Mouse (Mus musculus): ENCODE measurements around the gene Srgap1.
A peak's percentile ranks its signal among the peaks of the same experiment; 100 is the strongest.

The Srgap1 gene

DNA sequence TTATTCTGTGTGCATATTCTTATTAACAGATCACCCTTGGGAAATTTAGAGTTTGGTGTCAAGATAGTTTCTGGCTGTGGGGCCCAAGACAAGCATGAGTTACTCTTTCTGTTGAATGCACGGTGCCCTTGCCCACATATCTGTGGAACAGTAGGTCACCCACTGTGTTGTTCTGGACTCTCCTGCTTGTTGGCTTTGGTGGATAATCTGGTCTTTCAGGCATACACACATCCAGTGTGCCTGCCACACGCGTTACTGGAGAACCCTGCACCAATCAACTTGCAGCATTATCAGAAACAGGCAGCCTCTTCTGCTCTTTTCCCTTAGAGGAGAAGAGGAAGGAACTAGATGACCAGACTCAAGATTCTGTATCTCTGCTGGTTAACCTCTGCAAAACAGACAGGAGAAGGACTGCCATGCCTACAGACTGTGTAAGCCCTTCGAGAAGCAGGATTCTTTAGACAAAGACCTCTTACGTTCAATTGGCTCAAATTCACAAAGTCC, 217.3 kb downstream of the Srgap1 start:
- no peak for DNase-seq (ENCODE audit: low read depth)

DNA sequence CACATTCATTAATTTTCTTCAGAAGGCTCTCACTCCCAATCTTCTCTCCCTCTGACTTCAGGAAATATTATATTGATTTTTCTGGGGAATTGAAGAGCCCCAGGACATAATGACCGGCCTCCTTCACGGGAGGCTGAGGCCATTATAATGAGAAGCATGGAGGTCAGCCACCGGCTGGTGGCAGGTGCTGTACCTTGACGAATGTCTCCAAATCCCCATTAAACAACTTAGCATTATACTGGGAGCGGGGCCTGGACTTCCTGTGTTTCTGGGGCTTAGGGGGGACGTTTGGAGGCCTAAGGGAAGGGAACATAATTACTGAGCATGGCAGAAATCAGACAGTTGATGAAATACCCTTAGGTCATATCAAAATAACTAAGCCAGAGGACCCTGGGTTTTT, 218.1 kb downstream of the Srgap1 start:
- no peak for DNase-seq (ENCODE audit: low read depth)

DNA sequence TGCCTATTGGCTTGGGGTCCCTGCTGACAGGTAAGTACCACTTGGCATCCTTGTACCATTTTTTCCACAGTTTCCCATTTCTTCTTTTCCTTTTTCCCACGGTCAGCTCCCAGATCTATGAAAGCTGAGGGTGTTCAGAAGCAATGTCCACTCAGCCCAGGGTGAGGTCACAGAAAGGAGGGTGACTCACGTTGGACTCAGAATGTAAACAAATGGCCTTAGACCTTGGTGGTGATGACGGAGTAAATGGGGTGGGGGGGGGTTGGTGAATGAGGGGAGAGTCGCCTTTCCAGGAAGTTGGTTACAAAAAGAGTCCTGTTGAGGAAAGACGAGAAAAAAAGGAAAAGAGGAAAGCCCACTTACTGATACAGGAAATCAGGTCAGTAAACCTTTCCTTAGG, 224.4 kb downstream of the Srgap1 start:
- no peak for DNase-seq (ENCODE audit: low read depth)

DNA sequence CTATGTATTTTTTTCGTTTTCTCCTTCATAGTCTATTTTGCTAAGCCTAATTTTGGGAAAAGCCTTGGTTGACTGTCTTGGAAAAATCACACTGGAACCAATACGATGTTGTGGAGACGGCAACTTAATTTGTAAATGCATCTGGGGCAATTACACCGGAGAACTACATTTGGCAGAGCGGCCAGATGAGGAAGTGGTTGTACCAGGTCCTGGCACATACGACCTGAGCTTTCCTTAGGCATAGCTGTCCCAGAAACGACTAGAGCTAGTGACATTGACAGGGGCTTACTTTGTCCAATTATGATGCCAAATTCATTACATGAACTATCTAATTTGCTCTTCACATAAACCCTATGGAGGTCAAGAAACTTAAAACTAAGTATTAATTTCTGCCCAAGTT, 226.3 kb downstream of the Srgap1 start:
- no peak for DNase-seq (ENCODE audit: low read depth)

DNA sequence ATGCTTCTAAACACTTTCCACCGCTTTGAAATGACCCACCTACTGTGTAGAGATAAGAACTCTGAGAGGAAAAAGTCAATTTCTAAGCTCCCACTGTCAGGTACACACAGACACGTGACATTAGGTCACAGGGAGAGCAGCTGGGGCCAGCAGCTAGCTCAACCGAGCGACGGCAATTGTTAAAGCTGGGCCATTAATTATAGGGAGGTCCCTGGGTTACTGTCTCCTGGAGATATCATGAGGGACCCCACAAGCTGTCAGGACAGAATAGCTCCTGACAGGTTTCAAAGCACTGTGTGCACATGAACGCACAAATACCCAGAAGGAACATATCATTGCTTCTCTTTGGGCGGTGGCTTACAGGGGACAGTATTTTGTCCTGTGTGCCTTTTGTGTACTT, 229.1 kb downstream of the Srgap1 start:
- no peak for DNase-seq (ENCODE audit: low read depth)

DNA sequence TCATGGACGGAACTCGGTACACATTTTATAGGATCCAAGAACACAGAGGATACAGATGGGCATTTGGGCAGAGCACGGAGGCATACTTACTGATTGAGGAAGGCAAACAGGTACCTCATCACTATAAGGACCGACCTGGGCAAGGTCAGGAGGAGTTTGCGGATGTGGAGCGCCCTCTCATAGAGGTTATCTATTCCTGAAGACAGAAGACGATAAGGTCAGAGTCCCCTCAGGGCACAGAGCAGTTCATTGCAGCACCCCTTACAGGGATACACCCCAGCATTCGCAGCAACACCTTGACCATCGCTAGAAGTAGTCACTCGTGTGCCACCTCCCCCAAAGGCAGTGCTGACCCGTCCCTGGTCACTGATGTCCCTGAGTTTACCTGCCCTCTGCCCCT, 239.3 kb downstream of the Srgap1 start:
- no peak for DNase-seq (ENCODE audit: low read depth)

DNA sequence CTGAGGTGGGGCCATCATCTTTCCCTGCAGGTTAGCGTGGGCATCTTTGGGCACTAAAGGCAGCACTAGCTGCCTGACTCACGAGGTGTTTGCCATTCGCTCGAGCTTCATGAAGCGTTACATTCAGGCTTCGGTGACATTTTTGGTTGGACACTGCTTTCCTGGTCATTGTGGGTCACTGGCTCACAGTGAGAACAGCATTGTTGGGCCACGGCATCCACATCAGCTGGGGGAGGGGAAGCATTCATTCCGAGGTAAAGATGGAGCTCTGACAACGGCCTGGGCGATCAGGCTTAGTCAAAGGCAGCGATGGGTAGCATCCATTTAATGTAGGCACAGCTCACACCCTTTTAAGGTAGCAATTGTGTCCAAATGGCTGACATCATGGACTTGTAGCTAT, 240.3 kb downstream of the Srgap1 start:
- DNase-seq (ENCODE audit: low read depth): no peak

DNA sequence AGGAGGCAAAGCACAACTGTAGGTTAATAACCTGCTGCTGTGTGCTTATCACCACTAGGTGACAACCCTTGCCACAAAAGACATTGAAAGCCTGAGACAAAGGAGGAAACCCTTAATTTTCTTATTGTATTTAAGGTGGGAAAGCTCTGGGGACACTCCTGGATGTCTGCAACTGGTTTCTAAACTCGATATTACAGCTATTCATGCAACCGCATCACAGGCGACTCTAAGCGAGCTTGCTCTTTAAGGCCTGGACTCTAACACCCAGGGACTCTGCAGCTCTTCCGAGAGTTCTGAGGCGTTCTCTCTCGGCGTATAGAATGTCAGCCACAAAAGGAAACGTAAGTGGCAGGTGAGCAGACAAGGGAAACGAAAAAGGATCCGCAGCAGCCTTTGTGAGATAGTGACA, 241.2 kb downstream of the Srgap1 start:
- no peak for DNase-seq (ENCODE audit: low read depth)

DNA sequence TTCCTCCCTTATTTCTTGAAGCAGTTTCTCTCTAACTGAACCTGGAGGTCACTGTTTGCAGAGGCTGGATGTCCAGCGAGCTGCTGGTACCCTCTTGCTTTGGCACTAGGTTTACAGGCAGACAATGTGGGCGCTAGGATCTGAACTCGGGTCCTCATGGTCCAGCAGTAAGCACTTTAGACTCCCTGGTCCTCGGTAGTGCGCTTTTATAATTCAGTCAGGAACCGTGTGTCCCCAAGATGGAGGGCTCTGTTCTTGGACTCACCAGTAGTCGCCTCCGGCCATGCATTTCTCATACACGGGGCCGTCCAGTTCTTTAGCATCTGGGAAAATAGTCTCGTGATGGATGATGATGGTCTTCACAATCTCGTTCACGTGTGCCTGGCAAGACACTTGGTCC, 242.6 kb downstream of the Srgap1 start:
- DNase-seq (ENCODE audit: low read depth): no peak

DNA sequence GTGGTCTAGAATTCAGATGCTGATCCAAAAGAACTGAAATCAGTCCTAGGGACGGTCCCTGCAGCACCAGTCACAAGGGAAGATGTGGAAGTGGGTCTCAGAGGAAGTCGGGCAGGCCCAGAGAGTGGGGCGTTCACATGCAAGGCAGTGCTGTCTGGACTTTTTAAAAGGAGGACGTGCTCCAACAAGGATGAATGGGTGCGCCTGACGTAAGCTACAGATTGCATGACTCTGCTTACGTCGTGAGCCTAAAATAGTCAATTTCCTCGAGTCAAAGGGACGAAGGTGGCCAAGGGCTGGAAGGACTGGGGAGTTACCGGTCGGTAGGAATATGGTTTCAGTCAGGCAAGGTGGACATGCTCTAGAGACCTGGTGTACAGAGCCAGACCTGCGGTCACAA, 247.1 kb downstream of the Srgap1 start:
- no peak for DNase-seq (ENCODE audit: low read depth)

DNA sequence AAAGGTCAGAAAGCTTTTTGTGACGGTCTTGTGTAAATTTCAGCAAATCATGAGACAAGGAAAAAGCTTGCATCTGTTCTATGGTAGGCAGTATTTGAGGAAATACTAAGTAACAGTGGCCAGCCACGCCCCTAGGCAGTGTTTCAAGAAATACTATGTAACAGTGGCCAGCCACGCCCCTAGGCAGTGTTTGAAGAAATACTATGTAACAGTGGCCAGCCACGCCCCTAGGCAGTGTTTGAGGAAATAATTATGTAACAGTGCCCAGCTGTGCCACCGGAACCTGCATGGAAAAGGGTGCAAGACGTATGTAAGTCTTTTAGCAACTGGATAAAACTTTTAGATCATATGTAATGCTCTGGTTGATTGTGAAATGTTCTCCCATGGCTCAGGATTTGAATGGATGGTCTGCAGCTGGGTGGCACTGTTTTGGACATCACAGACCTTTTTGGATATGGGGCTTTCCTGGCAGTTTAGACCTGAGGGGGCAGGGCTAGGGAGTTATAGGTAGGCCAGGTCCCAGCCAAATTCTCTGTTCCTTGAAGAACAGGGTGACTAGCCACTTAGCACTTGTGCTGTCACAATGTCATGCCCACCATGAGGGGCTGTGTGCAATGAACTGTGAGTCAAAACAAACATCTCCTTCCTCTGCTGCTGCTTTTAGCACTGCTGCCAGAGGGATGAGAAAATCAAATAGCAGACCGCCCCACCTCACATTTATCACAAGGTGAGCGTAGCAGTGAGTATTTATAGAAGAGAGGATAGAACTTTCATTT, 250.9 kb downstream of the Srgap1 start:
- DNase-seq (ENCODE audit: low read depth): peak; percentile 61

DNA sequence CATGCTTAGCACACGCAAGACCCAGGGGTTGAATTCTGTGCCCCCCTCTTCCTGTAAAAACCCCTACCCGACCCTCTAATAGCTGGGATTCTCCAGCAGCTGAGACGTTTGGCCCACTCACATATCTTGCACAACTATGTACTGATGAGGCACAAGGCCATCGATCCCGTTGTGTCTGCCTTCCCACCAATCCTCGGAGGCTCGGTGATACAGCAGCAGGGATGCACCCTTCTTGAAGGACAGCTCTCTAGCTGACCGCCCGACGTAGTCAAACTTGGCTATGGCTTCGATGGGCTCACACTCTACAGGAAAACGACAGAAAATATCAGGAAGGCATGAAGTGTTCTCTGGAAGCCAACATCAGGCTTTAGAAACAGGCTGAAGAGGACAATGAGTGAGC, 252.6 kb downstream of the Srgap1 start:
- DNase-seq (ENCODE audit: low read depth): no peak

DNA sequence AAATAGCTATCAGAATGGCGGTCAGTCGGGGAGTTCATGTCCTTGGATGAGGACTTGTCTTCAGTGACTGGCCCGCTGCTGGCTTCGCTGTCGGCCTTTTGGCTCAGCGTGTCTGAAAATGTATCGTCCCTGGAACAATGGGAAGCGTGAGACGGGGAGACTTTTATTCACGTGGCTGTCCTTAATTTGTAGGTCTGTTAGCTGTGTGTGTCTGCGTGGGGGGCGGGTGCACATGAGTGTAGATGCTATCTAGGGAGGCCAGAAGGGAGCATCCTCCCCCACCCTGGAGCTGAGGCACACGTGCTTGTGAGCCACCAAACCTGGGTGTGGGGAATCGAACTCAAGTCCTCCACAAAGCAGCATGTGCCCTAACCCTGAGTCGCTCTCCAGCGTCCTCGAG, 254.5 kb downstream of the Srgap1 start:
- no peak for DNase-seq (ENCODE audit: low read depth)

DNA sequence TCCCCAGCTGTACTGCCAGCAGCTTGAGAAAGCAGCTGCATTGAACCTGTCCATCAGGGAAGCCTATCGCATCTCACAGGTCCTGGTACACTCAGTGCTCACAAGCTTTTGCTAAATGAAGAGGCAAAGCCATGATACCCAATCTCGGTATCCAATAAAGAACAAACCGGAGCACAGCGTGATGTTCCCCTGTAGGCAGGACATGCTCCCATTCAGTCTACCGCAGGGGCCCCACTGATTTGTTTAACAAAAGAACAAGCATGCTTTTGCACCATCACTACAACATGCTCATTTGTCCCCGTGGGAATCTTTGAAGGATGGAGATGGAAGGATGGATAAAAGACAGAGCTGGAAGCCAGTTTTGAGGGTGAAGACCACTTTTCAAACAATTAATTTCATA, 257.0 kb downstream of the Srgap1 start:
- DNase-seq (ENCODE audit: low read depth): no peak

DNA sequence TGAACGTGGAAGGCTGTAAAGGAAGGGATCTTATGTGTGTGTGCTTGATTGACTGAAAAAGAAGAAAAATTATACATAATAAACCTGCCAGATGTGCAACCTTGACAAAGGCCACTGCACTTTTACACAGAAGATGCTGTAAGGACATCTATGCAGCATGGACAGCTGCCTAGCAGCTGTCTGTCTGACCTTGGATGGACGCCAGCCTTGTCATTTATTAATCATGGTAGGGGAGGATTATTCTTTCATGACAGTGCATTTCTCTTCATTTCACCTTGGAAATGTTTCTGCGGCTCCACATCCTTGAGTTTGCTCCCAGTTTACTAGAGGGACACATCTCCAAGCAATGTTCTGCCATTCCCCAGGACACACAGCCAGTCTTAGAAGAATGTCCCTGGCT, 258.6 kb downstream of the Srgap1 start:
- no peak for DNase-seq (ENCODE audit: low read depth)

DNA sequence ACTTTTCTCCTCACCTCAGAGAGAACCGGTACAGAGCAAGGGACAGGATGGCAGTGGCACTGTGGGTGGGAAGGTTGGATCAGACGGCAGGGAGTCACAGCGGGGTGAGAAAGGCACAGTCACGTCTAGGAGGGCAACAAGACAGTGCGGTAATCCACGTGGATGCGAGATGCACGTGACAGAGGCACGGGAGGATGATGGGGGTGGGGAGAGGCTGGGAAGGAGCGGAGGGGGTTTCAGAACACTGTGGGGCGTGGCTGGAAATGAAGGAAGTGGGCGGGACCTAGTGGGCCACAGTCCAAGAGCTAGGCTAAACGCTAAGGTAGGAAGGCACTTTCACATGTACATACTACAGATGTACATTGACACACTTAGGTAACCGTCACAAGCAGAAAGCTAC, 266.0 kb downstream of the Srgap1 start:
- DNase-seq (ENCODE audit: low read depth): no peak

DNA sequence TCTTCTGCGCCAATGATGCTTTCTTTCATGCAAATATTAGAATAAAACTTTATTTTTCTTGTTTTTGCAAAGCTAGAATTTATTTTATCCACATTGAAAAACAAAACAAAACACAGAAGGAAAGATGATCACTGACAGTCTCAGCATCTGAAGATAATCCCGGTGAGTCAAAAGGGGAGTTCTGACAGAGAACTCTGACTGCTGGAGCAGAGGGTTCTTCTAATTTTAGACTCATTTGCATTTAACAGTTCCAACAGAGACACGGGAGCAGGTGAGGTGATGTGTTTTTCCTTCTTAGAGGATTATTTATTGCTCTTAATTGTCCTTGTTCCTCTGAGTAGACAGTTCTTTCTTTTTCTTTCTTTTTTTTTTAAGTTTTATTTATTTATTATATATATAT, 271.1 kb downstream of the Srgap1 start:
- no peak for DNase-seq (ENCODE audit: low read depth)

DNA sequence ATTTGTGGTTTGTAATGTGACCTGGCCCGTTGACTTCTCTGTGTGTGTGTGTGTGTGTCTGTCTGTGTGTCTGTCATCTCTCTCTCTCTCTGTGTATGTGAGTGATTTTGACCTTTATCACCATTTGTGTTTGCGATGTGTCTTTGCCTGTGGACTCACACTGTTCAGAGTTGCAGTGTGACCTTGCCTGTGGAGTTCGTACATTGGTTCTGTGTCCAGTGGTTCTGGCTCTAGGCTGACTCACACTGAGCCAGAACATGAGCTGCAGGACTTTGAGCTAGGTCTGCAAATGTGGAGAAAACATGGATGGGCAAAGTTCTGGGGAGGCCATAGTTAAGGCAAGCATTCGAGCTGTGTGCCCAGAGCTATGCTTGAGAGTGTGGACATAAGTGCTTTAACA, 273.3 kb downstream of the Srgap1 start:
- DNase-seq (ENCODE audit: low read depth): no peak

DNA sequence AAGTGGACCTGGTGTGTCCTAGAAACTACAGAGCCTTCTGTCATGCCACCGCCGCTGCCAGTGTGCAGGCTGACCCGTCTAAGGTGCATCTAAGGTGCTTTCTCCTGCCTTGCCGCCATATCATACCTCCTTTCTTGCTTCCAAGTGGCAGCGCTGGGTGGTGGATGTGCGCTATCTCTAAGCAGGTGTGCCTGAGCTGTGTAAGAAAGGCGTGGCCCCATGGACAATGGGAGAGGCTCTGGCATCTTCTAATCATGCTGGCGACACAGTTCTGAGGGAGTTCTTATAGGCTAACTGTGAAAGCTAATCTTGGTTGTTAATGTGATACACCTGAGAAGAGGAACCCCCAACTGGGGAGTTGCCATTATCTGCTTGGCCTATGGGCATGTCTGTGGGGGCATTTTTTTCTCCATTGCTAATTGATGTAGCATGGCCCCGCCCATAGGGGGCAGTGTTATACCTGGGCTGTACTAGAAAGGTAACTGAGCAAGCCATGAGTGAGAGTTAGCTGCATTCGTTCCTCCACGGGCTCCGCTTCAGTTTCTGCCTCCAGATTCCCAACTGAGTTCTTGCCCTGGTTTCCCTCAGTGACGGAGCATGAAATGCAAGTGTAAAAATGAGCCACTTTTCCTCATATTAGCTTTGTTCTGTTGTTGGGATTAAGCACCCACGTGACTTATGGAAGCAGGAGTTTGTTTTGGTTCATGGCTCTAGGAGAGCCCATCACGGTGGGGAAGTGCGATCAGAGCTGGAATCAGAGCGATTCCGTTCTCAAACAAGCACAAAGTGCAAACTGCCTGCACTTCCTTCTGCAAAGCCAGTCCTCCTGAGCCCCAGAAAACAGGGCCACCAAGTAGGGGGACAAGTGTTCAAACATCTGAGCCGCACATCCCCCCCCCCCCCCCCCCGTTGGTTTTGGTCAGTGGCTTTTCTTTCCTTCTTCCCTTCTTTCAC, 276.2 kb downstream of the Srgap1 start:
- DNase-seq (ENCODE audit: low read depth): peak; percentile 28

DNA sequence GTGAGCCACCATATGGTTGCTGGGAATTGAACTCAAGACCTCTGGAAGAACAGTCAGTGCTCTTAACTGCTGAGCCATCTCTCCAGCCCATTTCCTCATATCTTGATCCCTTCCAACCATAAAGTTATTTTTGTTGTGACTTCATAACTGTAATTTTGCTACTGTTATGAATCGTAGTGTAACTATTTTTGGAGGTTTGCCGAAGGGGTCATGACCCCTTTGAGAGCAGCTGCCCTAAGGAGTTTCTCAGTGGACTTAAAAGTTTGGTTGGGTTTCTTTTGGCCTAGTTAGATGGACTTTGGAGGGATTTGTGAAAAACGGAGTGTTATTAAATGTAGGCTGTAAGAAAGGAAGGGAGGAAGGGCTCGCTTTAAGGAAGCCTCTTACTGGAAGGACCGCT, 277.4 kb downstream of the Srgap1 start:
- no peak for DNase-seq (ENCODE audit: low read depth)

DNA sequence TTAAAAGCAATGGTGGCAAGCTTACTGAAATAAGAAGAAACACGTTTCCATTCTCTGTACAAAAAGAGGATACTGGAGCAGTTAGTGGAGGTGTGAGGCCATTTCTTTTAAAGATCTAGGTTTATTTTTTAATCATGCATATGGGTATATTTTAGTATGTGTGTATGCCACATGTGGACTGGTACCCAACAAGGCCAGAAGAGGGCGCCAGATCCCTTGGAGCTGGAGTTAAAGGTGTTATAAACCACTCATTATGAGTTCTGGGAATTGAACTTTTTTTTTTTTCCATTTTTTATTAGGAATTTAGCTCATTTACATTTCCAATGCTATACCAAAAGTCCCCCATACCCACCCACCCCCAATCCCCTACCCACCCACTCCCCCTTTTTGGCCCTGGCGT, 279.8 kb downstream of the Srgap1 start:
- peak; percentile 43 for DNase-seq (ENCODE audit: low read depth)

DNA sequence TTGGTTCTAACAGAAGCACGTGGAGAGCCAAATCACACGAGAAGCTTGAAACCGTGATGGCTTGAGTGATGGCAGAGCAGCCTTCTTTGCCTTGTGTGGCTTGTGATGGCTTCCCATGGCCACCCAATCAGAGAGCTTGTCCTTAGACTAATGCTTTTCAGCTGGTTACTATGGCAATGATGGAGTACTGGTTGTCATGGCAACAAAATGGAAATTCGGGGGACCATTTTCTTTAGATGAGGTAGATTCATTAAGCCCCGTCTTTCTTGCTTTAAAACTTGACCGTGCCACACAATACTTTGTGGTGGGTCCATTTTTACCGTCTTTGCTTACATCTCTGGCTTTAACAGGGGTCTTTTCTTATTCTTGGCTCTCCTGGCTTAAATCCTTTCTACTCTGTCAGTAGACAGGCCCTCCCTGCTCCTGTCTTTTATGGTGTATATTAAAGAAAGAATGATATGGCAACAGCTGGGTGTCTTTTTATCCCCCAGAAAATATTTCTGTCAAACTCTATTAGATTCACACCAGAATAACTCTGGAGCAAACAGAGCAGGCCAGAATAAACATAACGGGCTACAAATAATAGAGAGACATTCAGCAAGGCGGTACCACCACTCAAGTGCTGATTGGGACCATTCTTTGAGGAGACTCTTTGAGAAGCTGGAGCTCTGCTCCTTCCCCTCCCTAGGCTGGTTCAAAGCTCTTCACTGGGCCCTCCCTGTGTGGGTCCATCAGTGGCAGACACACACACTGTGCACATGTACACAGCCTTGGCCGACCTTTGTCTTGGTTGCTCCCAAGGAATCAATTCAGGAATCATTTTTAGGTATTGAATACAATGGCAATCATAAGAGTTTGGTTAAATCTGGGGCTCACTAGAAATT, 281.7 kb downstream of the Srgap1 start:
- no peak for DNase-seq (ENCODE audit: low read depth)

All from 416B (cell line).